Mouse (Mus musculus) adrenal gland, postnatal 0 days (tissue): ENCODE results near the gene Ahr. TPM values are rescaled to one million over a fixed set of nuclear protein-coding genes. Genes with fewer than 3 reads are reported as not detected.

Experiments
- polyA plus RNA-seq: library from polyadenylated mRNA; unstranded; fragments of >200 nt; fragmentation: Nextera tagmentation; extraction: Ambion mirVana; gene quantifications from 2 replicates; pipeline ENCODE4 v1.2.1, GENCODE M21; 2015

The Ahr gene
- polyA plus RNA-seq: 3.6 and 5.3 TPM in 2 replicates

GRCm38 (mm10) chr12:35534754-35535236 lies at the start of gene Ahr:
TSS of gene Ahr (minus strand) at chr12:35535038.

